Mouse (Mus musculus) intestine, embryonic 14.5 days (tissue): ENCODE measurements around the gene Tnfrsf14. TPM values are rescaled to one million over a fixed set of nuclear protein-coding genes. Genes with fewer than 3 reads are reported as not detected.
A peak's percentile ranks its signal among the peaks of the same experiment; 100 is the strongest.

Experiments used
- ATAC-seq: fragments of 200-750 bp; cut with Nextera tagmentation; replicated peaks from 2 replicates; pipeline ENCODE4 v1.8.0; 2017; ENCODE audit warnings: low read depth, moderate number of reproducible peaks, moderate TSS enrichment, moderate library complexity; ENCODE audit not compliant: low FRiP score, low TSS enrichment
- DNase-seq: peaks from one replicate; pipeline ENCODE4 v3.0.0-alpha.2; 2018; ENCODE audit warnings: low spot score
- H3K27ac ChIP-seq: fragments of 300-500 bp; sonication (generic); 2 replicates; pipeline ENCODE4 v1.5.1; 2014; ENCODE audit warnings: low read depth, mild to moderate bottlenecking, control low read depth
- H3K27me3 ChIP-seq: fragments of 300-500 bp; sonication (generic); replicated peaks from 2 replicates; pipeline ENCODE4 v1.6.1; 2014; ENCODE audit warnings: low read length, control low read depth; ENCODE audit not compliant: control insufficient read depth, insufficient read depth
- H3K36me3 ChIP-seq: fragments of 300-500 bp; sonication (generic); 2 replicates; pipeline ENCODE4 v1.6.1; 2014; ENCODE audit warnings: low read length, control low read depth; ENCODE audit not compliant: control insufficient read depth, insufficient read depth
- H3K4me1 ChIP-seq: fragments of 300-500 bp; sonication (generic); replicated peaks from 2 replicates; pipeline ENCODE4 v1.6.1; 2014; ENCODE audit warnings: low read length, control low read depth, mixed read lengths; ENCODE audit not compliant: control insufficient read depth, insufficient read depth
- H3K4me2 ChIP-seq: fragments of 300-500 bp; sonication (generic); 2 replicates; pipeline ENCODE4 v1.6.1; 2014; ENCODE audit warnings: low read length
- H3K4me3 ChIP-seq: fragments of 300-500 bp; sonication (generic); 2 replicates; pipeline ENCODE4 v1.5.1; 2014; ENCODE audit warnings: low read depth, low read length, control low read depth, mixed read lengths
- H3K9ac ChIP-seq: fragments of 300-500 bp; sonication (generic); 2 replicates; pipeline ENCODE4 v1.6.1; 2014; ENCODE audit warnings: mild to moderate bottlenecking, low read length
- H3K9me3 ChIP-seq: fragments of 300-500 bp; sonication (generic); 2 replicates; pipeline ENCODE4 v1.6.1; 2016; ENCODE audit warnings: low read length, control low read depth; ENCODE audit not compliant: control insufficient read depth
- WGBS: fragments of 180-500 bp; shearing (Covaris S2); extraction: QIAGEN DNeasy Blood & Tissue Kit; methylation state at CpG from one replicate; pipeline ENCODE4 v1.1.7; 2014; 5-methylcytosine and 5-hydroxymethylcytosine counted together
- polyA plus RNA-seq: library from polyadenylated mRNA; unstranded; fragments of >200 nt; fragmentation: Nextera tagmentation; extraction: Ambion mirVana; gene quantifications from 2 replicates; pipeline ENCODE4 v1.2.1, GENCODE M21; 2014

Gene Tnfrsf14
- polyA plus RNA-seq, 1 experiment from 2014 or later, result 1.5 TPM

DNA sequence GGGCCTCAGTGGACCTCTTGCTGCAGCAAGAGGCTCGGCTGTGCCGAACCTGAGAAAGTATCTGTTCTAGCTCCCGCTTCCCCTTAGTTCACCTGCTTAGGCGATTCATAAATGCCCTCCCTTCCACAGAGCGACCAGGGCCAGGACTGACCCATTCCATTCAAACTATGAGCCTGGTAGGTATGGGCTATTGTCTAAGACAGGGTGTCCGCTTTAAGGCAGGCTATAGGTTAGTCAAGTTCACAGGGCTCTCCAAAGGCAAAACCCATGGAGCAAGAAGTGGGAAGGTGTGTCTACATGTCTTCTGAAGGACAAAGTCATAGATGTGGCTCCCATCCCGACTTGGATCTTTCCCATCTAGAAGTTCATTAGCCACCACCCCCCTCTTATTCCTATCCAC lies 34.3 kb upstream of the Tnfrsf14 start:
- peaks cover 11% of the 10 kb centered on the region for H3K36me3 ChIP-seq
- H3K4me2 ChIP-seq, result no peak overlapping the region
- 77% methylated on average over 7 of the region's 7 CpGs for WGBS
- H3K27me3 ChIP-seq, result peaks cover 55% of the 10 kb centered on the region
- ATAC-seq, result no peak
- DNase-seq, result no peak
- no peak overlapping the region for H3K4me3 ChIP-seq
- H3K9me3 ChIP-seq, result no peaks in the 10 kb centered on the region
- peaks cover 43% of the 10 kb centered on the region for H3K4me1 ChIP-seq
- no peak overlapping the region for H3K27ac ChIP-seq
- no peak overlapping the region for H3K9ac ChIP-seq

DNA sequence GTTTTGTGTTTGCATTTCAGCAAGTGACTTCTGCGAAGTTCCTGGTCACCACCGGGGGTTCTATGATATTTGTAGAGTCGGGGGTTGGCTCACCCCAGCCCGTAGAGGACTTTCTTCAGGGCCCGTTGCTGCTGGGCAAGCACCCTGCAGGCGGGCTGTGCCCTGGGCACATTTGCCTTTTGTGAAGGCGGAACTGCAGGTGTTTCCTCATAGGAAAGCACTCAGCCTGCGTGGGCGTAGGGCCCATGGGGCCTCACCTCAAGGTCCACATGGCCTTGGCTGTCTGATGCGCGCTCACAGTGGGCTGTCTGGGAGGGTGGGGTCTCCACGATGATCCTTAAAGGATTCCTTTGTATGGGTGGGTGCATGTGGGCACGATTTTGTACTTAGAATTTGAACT lies 33.5 kb upstream of the Tnfrsf14 start:
- H3K27me3 ChIP-seq, result peaks cover 61% of the 10 kb centered on the region
- WGBS, result 26% methylated on average over 13 of the region's 13 CpGs

DNA sequence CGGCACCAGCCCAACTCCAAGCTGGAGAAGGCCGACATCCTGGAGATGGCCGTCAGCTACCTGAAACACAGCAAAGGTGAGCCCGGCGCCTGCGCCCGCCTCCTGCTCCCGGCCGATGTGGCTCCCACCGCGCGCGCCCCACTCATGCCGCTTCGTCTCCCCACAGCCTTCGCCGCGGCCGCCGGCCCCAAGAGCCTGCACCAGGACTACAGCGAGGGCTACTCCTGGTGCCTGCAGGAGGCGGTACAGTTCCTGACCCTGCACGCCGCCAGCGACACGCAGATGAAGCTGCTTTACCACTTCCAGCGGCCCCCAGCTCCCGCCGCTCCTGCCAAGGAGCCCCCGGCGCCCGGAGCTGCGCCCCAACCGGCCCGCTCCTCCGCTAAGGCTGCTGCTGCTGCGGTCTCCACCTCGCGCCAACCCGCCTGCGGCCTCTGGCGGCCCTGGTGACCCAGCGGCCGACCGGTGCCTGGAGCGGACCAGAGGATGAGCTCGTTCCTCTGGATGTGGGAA lies 32.9 kb upstream of the Tnfrsf14 start:
- 1% methylated on average over 47 of the region's 47 CpGs for WGBS
- H3K4me1 ChIP-seq, result peaks cover 46% of the 10 kb centered on the region
- ATAC-seq (no peak), DNase-seq (peak; percentile 69)
- 0 out of 2 replicates have a peak overlapping the region, but pooled peaks have one; percentile 17 for H3K9ac ChIP-seq
- H3K4me2 ChIP-seq, result peak overlapping the region; percentile 59
- H3K9me3 ChIP-seq, result no peaks in the 10 kb centered on the region
- H3K36me3 ChIP-seq, result peaks cover 5% of the 10 kb centered on the region; the same call in 1 of the 2 replicates
- peaks cover 61% of the 10 kb centered on the region for H3K27me3 ChIP-seq
- H3K4me3 ChIP-seq, result peak overlapping the region; percentile 33
- H3K27ac ChIP-seq, result no peak overlapping the region

More for the DNA sequence above, 33.5 kb upstream of the Tnfrsf14 start:
- DNase-seq (no peak), ATAC-seq (no peak)
- Histone ChIP-seq H3K36me3 (peaks cover 6% of the 10 kb centered on the region; the same call in 1 of the 2 replicates), H3K4me1 (peaks cover 46% of the 10 kb centered on the region), H3K9ac (no peak overlapping the region), H3K4me3 (peak overlapping the region; percentile 33; the same call in 1 of the 2 replicates), H3K27ac (no peak overlapping the region), H3K9me3 (no peaks in the 10 kb centered on the region), H3K4me2 (peak overlapping the region; percentile 59)

DNA sequence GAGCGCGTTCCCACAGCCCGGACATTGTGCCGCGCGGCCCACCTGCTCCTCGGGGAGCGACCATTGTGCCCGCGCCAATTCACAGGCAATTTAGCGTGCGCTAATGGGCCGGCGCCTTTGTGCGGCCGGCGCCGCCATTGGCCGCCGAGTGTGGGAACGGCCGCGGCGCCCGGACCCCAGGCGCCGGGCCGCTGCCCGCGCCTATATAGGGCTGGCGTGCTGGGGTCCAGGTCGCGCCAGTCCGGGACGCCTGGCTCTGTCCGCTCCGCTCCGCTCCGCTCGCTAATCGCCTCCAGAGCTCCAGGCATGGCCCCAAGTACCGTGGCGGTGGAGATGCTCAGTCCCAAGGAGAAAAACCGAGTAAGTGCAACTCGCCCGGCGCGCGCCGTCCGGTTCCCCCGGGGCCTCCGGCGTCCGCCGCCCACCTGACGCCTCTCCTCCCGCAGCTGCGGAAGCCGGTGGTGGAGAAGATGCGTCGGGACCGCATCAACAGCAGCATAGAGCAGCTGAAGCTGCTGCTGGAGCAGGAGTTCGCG lies 32.4 kb upstream of the Tnfrsf14 start, which contains the start of gene Hes5:
TSS of gene Hes5 (plus strand) at position 234 of the 536 bp plus-strand sequence.
- peaks cover 61% of the 10 kb centered on the region for H3K27me3 ChIP-seq
- peaks cover 43% of the 10 kb centered on the region for H3K4me1 ChIP-seq
- H3K4me2 ChIP-seq, result peak within 1 kb of the TSS; percentile 59
- under 1% methylated on average over 62 of the region's 65 CpGs for WGBS
- peaks cover under 1% of the 10 kb centered on the region; the same call in 1 of the 2 replicates for H3K36me3 ChIP-seq
- no peak within 1 kb of the TSS for H3K27ac ChIP-seq
- 0 out of 2 replicates have a peak within 1 kb of the TSS, but pooled peaks have one; percentile 17 for H3K9ac ChIP-seq
- H3K9me3 ChIP-seq, result no peaks in the 10 kb centered on the region
- ATAC-seq (no peak), DNase-seq (peak; percentile 73)
- peak within 1 kb of the TSS; percentile 33 for H3K4me3 ChIP-seq

DNA sequence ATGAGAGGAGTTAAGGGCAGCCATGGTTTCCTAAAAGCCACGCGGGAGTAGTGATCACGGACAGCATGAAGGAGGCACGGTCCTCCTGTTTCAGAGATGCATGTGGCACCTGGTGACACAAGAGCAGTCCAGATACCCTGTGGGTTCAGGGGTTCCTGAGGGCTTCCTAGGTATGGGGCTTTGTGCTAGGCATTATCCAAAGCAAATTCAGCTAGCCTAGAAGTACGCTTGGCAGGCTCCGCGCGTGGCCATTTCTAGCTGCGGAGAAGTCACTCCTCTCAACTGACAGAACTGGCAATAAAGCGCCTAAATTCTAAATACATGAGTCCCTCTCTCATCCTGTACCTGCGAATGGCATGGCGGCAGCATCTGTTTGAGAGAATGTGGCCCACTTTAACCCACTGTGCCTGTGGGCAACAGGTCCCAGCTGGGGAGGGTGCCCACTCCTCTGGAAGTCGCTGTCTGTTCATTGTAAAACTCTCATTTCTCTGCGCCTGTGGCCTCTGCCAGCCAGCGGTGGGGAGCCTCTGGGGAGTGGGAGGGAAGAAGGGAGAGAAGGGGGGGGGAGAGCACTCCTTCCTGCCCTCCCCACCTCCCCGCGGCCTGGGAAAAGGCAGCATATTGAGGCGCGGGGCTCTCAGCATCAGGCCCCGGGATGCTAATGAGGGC lies 31.8 kb upstream of the Tnfrsf14 start:
- Histone ChIP-seq H3K9ac (no peak overlapping the region), H3K27ac (no peak overlapping the region), H3K4me1 (peaks cover 37% of the 10 kb centered on the region), H3K4me3 (peak overlapping the region; percentile 33), H3K4me2 (peak overlapping the region; percentile 59), H3K9me3 (no peaks in the 10 kb centered on the region), H3K36me3 (no peaks in the 10 kb centered on the region), H3K27me3 (peaks cover 66% of the 10 kb centered on the region)
- WGBS, result 27% methylated on average over 20 of the region's 20 CpGs
- no peak for DNase-seq
- ATAC-seq, result no peak

DNA sequence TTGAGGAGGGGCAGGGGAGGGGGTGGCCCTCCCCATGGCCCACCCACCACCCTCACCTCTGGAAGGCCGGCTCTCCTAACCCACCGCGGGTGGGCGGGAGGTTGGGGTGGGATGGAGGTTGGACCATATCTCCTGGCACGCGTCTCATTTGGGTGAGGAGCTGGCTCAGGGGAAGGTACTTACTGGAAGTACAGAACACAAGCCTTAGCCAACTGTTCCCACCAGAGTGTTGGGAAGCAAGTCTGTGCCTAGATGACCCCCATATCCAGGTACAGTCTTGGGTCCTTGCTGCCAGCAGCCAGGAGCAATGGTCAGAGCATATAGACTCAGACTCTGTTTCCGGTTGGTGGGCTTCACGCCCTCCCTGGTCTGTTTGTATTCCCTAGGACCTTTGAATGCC lies 30.3 kb upstream of the Tnfrsf14 start:
- H3K4me1 ChIP-seq, result peaks cover 34% of the 10 kb centered on the region
- H3K9ac ChIP-seq, result no peak overlapping the region
- no peak overlapping the region for H3K4me3 ChIP-seq
- peaks cover 78% of the 10 kb centered on the region for H3K27me3 ChIP-seq
- ATAC-seq (no peak), DNase-seq (no peak)
- no peak overlapping the region for H3K27ac ChIP-seq
- WGBS, result 17% methylated on average over 8 of the region's 8 CpGs
- H3K4me2 ChIP-seq, result no peak overlapping the region
- no peaks in the 10 kb centered on the region for H3K9me3 ChIP-seq
- H3K36me3 ChIP-seq, result no peaks in the 10 kb centered on the region

DNA sequence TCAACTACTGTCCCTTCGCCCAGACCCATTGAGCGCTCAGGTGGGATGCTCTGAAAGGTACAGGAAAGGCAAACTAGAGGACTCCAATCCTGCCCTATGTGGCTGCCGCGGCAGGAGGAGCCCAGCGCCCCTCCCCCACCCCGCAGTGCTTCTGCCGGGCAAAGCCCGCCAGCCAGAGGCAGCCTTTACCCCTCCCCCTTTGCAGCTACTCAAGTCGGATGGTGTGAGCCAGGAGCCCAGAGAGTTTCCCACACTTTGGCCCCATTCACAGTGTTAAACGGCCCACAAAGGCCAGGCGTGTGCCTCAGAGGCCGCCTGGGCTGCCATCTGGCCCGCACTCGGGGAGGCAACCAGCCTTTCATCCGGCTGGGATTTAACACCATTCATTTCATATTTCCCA lies 29.8 kb upstream of the Tnfrsf14 start:
- ATAC-seq, result no peak
- H3K4me2 ChIP-seq, result 0 out of 2 replicates have a peak overlapping the region, but pooled peaks have one; percentile 21
- no peak overlapping the region for H3K4me3 ChIP-seq
- H3K36me3 ChIP-seq, result no peaks in the 10 kb centered on the region
- H3K9me3 ChIP-seq, result no peaks in the 10 kb centered on the region
- peaks cover 30% of the 10 kb centered on the region for H3K4me1 ChIP-seq
- DNase-seq, result no peak
- H3K9ac ChIP-seq, result no peak overlapping the region
- H3K27me3 ChIP-seq, result peaks cover 81% of the 10 kb centered on the region
- H3K27ac ChIP-seq, result no peak overlapping the region
- 2% methylated on average over 15 of the region's 15 CpGs for WGBS

DNA sequence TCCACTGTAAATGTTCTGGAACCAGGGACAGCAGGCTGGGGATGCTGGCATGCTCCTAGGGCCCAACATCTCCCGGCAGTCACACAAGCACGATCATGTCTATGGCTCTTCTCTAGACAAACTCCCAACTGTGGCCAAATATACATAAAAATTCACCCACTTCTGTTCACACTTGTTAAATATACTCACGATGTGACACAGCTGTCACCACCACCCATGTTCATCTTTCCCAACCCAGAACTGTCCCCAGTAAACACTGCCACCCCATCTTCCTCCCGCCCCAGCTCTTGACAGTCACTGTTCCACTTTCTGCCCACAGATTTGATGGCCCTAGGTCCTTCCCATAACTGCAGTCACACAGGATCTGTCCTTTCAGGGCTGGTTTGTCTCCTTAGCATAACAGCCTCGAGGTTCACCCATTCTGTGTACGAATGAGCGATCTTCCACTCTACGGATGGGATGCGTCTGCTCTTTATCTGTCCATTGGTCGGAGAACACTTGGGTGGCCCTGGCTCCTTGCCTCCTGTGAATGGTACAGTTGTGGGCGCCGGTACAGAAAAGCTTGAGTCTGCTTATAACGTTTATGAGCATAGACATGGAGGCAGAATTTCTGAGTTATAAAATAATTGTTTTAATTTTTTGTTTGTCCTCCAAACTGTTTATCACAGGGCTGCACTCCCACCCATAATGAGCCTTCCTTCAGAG lies 29.1 kb upstream of the Tnfrsf14 start:
- H3K4me2 ChIP-seq, result no peak overlapping the region
- 42% methylated on average over 13 of the region's 13 CpGs for WGBS

More for the DNA sequence above, 29.1 kb upstream of the Tnfrsf14 start:
- ATAC-seq (no peak), DNase-seq (no peak)
- H3K9ac ChIP-seq, result no peak overlapping the region
- peaks cover 32% of the 10 kb centered on the region for H3K4me1 ChIP-seq
- H3K9me3 ChIP-seq, result no peaks in the 10 kb centered on the region
- no peak overlapping the region for H3K27ac ChIP-seq
- H3K4me3 ChIP-seq, result no peak overlapping the region
- no peaks in the 10 kb centered on the region for H3K36me3 ChIP-seq
- H3K27me3 ChIP-seq, result peaks cover 81% of the 10 kb centered on the region
